Mouse (Mus musculus) heart, embryonic 14.5 days (tissue): ENCODE measurements around the gene Akap13. TPM values are rescaled to one million over a fixed set of nuclear protein-coding genes. Genes with fewer than 3 reads are reported as not detected.
"Not testable (repeated sequence)": the region's sequence is repeated elsewhere in the genome, so short reads cannot be mapped to it uniquely, and the experiment has no call there.

Experiments
- ATAC-seq: fragments of 200-750 bp; cut with Nextera tagmentation; 2 replicates; pipeline ENCODE4 v1.8.0; 2017; ENCODE audit warnings: low read depth, moderate TSS enrichment; ENCODE audit not compliant: insufficient number of reproducible peaks, insufficient read depth, low FRiP score
- H3K27ac ChIP-seq, 2 experiments: fragments of 200-500 bp in 1 of 2; fragments of 300-500 bp in 1 of 2; sonication (generic) in 1 of 2; replicated peaks in 1 of 2; 2 replicates each; pipeline ENCODE4 v1.5.1; 2012 to 2014; ENCODE audit warnings: low read depth in 2 of 2, low read length in 2 of 2, control low read depth in 1 of 2, mild to moderate bottlenecking in 1 of 2, mixed read lengths in 1 of 2; ENCODE audit not compliant: control insufficient read depth in 1 of 2, insufficient read depth in 1 of 2
- H3K27me3 ChIP-seq: fragments of 300-500 bp; sonication (generic); 2 replicates; pipeline ENCODE4 v1.6.1; 2014; ENCODE audit warnings: mild to moderate bottlenecking, low read length, control low read depth; ENCODE audit not compliant: control insufficient read depth, insufficient read depth
- H3K36me3 ChIP-seq: fragments of 300-500 bp; sonication (generic); 2 replicates; pipeline ENCODE4 v1.6.1; 2014; ENCODE audit warnings: mild to moderate bottlenecking, control low read depth, low read length, mixed read lengths; ENCODE audit not compliant: control insufficient read depth, insufficient read depth
- H3K4me1 ChIP-seq, 2 experiments: fragments of 200-500 bp in 1 of 2; fragments of 300-500 bp in 1 of 2; sonication (generic) in 1 of 2; 2 replicates each; pipeline ENCODE4 v1.6.1; 2012 to 2014; ENCODE audit warnings: low read length in 2 of 2, control low read depth in 1 of 2, mixed read lengths in 1 of 2; ENCODE audit not compliant: control insufficient read depth in 2 of 2, insufficient read depth in 2 of 2
- H3K4me2 ChIP-seq: fragments of 300-500 bp; sonication (generic); 2 replicates; pipeline ENCODE4 v1.6.1; 2014; ENCODE audit warnings: mild to moderate bottlenecking, low read length
- H3K4me3 ChIP-seq, 2 experiments: fragments of 200-500 bp in 1 of 2; fragments of 300-500 bp in 1 of 2; sonication (generic) in 1 of 2; 2 replicates each; pipeline ENCODE4 v1.5.1; 2012 to 2014; ENCODE audit warnings: low read length in 2 of 2, mild to moderate bottlenecking in 2 of 2, control low read depth in 1 of 2, low read depth in 1 of 2, moderate library complexity in 1 of 2; ENCODE audit not compliant: control insufficient read depth in 1 of 2, insufficient read depth in 1 of 2
- H3K9ac ChIP-seq: fragments of 300-500 bp; sonication (generic); 2 replicates; pipeline ENCODE4 v1.6.1; 2014; ENCODE audit warnings: mild to moderate bottlenecking, low read length
- H3K9me3 ChIP-seq: fragments of 300-500 bp; sonication (generic); 2 replicates; pipeline ENCODE4 v1.6.1; 2016; ENCODE audit warnings: low read length, control low read depth; ENCODE audit not compliant: control insufficient read depth
- WGBS: fragments of 180-500 bp; shearing (Covaris S2); extraction: QIAGEN DNeasy Blood & Tissue Kit; methylation state at CpG from one replicate; pipeline ENCODE4 v1.1.7; 2014; 5-methylcytosine and 5-hydroxymethylcytosine counted together
- polyA plus RNA-seq: library from polyadenylated mRNA; unstranded; fragments of >200 nt; fragmentation: Nextera tagmentation; extraction: Ambion mirVana; gene quantifications from 2 replicates; pipeline ENCODE4 v1.2.1, GENCODE M21; 2014

Akap13 gene
- polyA plus RNA-seq, 1 experiment from 2014 or later = 54.9 TPM

DNA sequence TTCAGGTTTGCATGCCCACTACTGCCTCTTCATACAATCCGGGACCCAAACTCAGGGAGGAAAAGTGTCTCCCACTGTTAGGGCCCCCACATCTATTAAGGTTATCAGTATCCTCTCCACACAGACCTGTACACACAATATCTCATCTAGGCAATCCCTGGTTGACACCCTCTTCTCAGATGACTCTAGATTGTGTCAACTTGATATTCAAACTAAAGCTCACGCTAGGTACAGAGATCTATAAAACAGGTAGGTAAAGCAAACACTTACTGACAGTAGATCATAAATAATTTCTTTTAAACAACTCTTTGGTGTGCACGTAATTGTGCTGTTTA is 333.4 kb downstream of the Akap13 start:
- H3K4me2 ChIP-seq, H3K4me3 ChIP-seq, H3K36me3 ChIP-seq, H3K27ac ChIP-seq, H3K9me3 ChIP-seq, H3K9ac ChIP-seq, H3K27me3 ChIP-seq, ATAC-seq: not testable (repeated sequence)
- H3K4me1 ChIP-seq = peaks cover 14 to 23% of the 10 kb centered on the region in 2 experiments
- 89% methylated on average over 3 of the region's 3 CpGs for WGBS

DNA sequence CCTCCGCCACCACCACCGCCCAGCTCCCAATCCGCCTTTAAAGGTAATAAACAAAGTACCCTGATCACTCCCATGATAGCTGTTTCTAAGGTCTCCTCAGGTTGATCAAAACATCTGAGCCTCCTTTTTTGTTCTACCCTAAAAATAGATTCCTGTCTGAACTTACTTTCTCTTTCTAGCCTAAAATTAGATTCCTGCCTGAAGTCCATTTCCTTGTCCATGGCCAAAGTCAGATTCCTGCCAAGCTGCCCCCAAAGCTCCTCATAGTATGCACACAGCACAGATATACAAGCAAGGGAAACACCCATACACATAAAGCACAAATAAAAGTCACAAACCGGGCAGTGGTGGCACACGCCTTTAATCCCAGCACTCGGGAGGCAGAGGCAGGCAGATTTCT is 334.4 kb downstream of the Akap13 start:
- 96% methylated on average over 6 of the region's 6 CpGs for WGBS
- no peaks in the 10 kb centered on the region for H3K27me3 ChIP-seq
- peaks cover 14 to 23% of the 10 kb centered on the region in 2 experiments for H3K4me1 ChIP-seq
- no peaks in the 10 kb centered on the region for H3K9me3 ChIP-seq
- no peaks in the 10 kb centered on the region for H3K36me3 ChIP-seq
- no peak overlapping the region for H3K27ac ChIP-seq
- ATAC-seq = no peak
- no peak overlapping the region for H3K4me3 ChIP-seq
- H3K4me2 ChIP-seq = no peak overlapping the region
- H3K9ac ChIP-seq = no peak overlapping the region

DNA sequence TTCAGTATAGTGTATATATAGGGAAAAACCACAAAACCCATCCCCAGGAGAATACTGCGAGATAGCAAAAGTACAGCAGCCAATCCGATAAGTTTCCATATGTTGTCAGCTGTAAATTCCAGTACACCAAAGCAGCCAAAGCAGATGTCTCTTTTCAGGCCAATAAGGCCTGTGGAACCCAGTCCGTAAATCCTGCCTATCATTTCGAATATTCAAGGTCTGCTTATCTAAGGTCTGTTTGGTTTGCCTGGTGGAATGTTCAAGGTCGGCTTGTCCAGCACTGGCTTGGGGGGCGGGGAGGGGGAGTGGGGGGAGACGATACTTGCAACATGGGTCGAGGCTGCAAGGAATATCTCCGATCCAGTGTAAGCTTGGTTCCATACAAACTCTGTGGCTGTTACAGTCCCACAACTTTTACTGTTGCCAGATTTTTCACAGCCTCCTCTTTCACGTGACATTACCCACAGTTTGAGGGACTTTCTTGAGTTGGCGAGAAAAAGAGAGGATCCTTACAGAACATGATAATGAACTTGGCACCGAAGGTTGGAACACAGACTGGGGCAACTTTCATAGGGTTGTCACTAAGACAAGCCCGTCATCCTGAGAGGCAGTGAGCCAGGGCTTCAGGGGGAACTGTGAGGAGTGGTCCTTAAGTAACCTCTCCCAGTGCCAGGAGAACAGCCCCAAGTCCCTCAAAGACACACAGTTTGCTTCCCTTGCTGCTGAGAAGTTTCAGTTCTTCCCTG is 335.9 kb downstream of the Akap13 start:
- H3K4me2 ChIP-seq, H3K9ac ChIP-seq, H3K27ac ChIP-seq, H3K4me3 ChIP-seq, H3K27me3 ChIP-seq, H3K9me3 ChIP-seq, H3K36me3 ChIP-seq: not testable (repeated sequence)
- 38% methylated on average over 12 of the region's 13 CpGs for WGBS
- peaks cover 15 to 27% of the 10 kb centered on the region in 2 experiments for H3K4me1 ChIP-seq
- ATAC-seq = 0 out of 2 replicates have a peak, but pooled peaks have one; percentile 15

DNA sequence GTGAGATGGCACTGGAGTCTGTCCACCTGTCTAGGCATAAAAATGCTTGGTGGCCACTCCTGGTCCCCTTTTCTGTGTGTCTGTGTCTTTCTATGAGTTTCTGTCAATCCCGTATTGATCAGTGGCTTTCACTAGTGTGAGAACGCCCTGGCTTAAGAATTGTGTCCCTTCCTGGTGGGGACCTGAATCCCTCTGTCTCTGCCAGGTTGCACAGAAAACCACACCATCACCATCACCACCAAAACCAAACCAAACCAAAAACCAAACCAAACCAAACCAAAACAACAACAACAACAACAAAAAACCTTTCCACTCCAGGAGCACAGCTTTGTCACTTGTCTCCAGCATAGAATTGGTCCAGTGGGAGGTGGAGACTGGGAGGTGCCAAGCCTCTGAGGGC is 337.8 kb downstream of the Akap13 start:
- H3K4me3 ChIP-seq = no peak overlapping the region

DNA sequence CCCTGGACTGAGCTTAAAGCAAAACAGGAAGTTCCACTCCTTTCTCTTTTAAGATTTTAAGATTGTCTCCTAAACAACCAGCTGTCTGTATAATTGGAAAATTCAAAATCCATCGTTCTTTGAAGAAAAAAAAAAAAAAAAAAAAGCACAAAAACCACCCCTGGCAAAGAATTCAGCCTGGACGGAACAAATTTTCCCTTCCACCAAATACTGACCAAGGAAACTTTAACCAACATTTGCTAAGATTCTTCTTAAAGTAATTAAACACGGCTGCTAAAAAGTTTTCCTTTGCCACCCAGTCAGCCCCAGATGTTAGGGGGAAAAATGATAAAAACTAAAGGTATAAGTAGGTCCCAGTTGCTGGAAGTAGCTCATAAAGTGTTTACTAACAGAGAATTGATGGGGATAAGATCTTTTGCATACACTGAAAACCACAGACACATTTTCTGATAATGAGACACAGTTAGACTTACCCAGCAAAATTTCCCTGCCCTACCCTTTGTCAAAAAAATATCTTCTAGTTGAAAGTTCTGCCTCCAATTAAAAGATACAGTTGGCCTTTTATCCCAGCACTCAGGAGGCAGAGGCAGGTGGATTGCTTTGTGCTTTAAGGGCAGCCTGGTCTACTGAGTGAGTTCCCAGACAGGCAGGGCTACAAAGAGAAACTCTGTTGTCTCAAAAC is 338.5 kb downstream of the Akap13 start:
- WGBS = 60% methylated on average over 3 of the region's 3 CpGs
- no peaks in the 10 kb centered on the region for H3K27me3 ChIP-seq
- H3K36me3 ChIP-seq = no peaks in the 10 kb centered on the region
- H3K9ac ChIP-seq = no peak overlapping the region
- H3K9me3 ChIP-seq = no peaks in the 10 kb centered on the region
- H3K4me3 ChIP-seq = no peak overlapping the region
- no peak overlapping the region for H3K4me2 ChIP-seq
- no peak for ATAC-seq
- H3K4me1 ChIP-seq = peaks cover 9 to 16% of the 10 kb centered on the region in 2 experiments
- H3K27ac ChIP-seq = no peak overlapping the region

More for the DNA sequence above, 337.8 kb downstream of the Akap13 start:
- Histone ChIP-seq H3K27me3 (no peaks in the 10 kb centered on the region), H3K9ac (no peak overlapping the region), H3K9me3 (no peaks in the 10 kb centered on the region), H3K4me2 (no peak overlapping the region), H3K4me1 (peaks cover 11 to 17% of the 10 kb centered on the region in 2 experiments), H3K36me3 (no peaks in the 10 kb centered on the region), H3K27ac (no peak overlapping the region)
- 55% methylated on average over 2 of the region's 2 CpGs for WGBS
- no peak for ATAC-seq

DNA sequence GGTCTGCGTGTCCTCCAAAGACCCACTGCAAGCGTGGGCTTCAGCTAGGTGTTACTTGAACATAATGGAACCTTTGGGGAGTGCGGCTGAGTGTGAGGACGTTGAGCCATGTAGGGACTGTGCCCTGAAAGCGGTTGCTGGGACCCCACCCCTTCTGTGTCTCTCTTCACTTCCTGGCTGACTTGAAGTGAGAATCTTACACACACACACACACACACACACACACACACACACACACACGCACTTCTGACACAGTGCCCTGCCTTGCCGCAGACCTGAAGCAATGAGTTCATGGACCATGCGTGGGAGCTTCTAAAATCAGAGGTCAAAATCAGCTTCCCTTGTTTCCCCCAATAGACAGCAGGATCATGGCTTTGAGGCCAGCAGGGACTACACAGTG is 339.8 kb downstream of the Akap13 start:
- peaks cover 9 to 16% of the 10 kb centered on the region in 2 experiments for H3K4me1 ChIP-seq
- no peak for ATAC-seq
- no peaks in the 10 kb centered on the region for H3K9me3 ChIP-seq
- no peak overlapping the region for H3K4me3 ChIP-seq
- H3K4me2 ChIP-seq = no peak overlapping the region
- WGBS = 79% methylated on average over 8 of the region's 8 CpGs
- no peaks in the 10 kb centered on the region for H3K27me3 ChIP-seq
- no peaks in the 10 kb centered on the region for H3K36me3 ChIP-seq
- no peak overlapping the region for H3K27ac ChIP-seq
- no peak overlapping the region for H3K9ac ChIP-seq

DNA sequence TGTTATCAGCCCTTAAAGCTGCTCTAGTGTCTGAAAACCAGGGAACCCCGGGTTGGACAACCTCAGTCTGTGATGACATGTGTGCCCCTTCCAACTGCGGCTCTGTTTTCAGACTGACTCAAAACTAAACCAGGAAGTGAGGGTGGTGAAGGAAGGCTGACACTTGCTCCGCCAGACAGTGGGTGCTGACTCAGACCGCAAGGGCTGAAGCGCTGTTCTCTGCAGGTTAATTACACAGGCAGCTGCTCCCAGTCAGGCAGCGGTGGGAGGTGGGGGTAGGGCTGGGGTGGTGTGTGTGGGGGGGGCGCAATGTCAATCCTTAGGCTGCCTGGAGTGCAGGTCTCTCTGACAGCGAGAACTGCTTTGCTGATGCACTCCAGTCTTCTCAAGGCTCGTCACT is 341.1 kb downstream of the Akap13 start:
- H3K4me3 ChIP-seq = no peak overlapping the region
- peak overlapping the region; percentile 43 for H3K4me2 ChIP-seq
- WGBS = 12% methylated on average over 9 of the region's 9 CpGs
- no peaks in the 10 kb centered on the region for H3K9me3 ChIP-seq
- no peaks in the 10 kb centered on the region for H3K36me3 ChIP-seq
- H3K27ac ChIP-seq = no peak overlapping the region
- peaks cover 5 to 9% of the 10 kb centered on the region in 2 experiments for H3K4me1 ChIP-seq
- H3K27me3 ChIP-seq = no peaks in the 10 kb centered on the region
- ATAC-seq = peak; percentile 66; the same call in 1 of the 2 replicates
- H3K9ac ChIP-seq = peak overlapping the region; percentile 34; the same call in 1 of the 2 replicates
